Mouse (Mus musculus) splenic B cell, adult 2 months (primary cell): Measurements from ENCODE around the gene Otud1.
A peak's percentile ranks its signal among the peaks of the same experiment; 100 is the strongest.

Source experiments
- DNase-seq: peaks from one replicate; pipeline ENCODE4 v3.0.0-alpha.2; 2011; ENCODE audit warnings: low read depth, low spot score
- H3K27me3 ChIP-seq: 2 replicates; pipeline ENCODE4 v1.6.1; 2012; ENCODE audit warnings: mild to moderate bottlenecking, low read length, moderate library complexity, mixed read lengths; ENCODE audit not compliant: control insufficient read depth, poor library complexity, insufficient read depth, severe bottlenecking
- H3K36me3 ChIP-seq: 2 replicates; pipeline ENCODE4 v1.6.1; 2012; ENCODE audit warnings: mild to moderate bottlenecking, low read length, moderate library complexity, mixed read lengths; ENCODE audit not compliant: control insufficient read depth, poor library complexity, insufficient read depth, severe bottlenecking

Gene Otud1

DNA sequence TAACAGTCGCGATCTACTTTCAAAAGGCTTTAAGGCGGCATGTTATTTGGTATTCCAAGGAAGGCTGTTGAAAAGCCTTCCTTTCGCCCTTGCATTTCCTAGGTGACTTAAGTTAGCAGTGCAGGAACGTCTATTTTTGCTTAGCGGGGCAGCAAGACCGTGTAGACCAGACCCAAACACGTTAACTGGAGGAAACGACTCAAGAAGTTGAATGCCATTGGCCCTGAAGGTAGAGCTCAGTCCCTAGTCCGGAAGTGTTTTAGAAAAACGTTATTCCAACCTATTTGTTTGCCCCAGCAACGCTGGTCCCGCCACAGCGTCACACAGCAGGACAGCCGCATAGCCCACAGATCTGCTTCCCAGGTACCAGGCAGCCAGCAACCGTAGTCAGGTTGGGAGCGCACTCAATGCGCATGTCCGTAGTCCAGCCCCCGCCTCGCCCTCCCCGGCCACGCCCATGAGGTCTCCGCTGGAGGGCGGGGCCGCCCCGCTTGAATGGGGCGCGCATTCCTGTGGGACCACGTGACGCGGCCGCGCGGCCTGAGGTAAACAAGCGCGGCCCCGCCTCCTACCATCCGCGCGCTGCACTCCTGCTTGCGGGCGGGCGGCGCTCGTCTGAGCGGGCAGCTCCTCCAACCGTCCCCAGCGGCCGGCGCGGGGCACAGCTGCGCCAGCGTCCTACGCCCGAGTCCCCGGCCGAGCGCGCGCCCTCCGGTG, at the start of gene Otud1:
Gene Otud1 (plus strand): TSS at position 595 of the 717 bp plus-strand sequence.
- Histone ChIP-seq H3K36me3 (0 out of 2 replicates have a peak, but pooled peaks cover 1% of the 10 kb centered on the region), H3K27me3 (no peaks in the 10 kb centered on the region)
- peak; percentile 98 for DNase-seq

DNA sequence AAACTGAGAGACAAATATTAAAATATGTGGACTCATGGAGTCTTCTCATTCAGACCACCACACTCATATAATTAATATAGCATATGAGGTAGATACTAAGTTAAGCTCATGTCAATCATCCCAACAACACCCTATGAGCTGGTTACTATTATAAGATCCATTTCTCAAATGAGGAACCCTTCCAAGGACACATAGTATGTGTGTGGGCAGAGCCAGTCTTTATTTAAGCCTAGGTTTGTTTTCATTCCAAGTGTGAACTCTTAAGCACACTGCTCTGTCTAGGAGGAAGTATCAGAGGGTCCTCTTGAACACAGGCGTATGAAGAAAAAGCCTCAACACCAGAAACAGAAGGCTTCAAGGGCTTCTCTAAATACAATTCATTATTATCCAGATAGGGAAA, 49.7 kb upstream of the Otud1 start:
- no peaks in the 10 kb centered on the region for H3K36me3 ChIP-seq
- no peaks in the 10 kb centered on the region for H3K27me3 ChIP-seq
- DNase-seq, result no peak

DNA sequence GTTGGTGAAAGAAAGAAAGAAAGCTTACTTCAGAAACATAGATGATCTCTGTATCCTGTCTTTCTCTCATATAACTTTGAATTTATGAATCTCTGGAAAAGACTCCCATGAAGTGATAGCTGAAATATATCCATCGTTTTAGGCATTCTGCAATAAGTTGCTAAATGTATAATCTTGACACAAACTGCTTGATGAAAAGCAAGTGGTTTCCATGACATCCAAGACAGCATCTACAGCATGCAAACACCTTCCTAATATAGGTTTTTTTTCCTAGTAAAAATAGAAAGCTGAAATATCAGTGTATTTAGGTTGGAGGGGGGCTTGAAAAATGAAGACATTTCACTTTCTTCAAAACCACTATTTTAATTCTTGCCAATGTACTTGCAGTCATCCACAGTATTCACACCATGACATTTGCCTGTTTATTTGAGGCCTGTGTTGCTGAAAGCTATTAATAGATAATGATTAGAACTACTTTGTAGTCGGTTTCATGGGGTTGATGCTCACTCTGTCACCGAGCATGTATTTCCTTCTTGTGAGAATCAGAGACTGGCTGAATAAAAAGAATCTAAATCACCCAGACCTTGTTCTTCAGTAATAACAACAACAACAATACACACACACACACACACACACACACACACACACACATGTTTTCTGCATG, 49.0 kb upstream of the Otud1 start:
- no peak for DNase-seq
- no peaks in the 10 kb centered on the region for H3K36me3 ChIP-seq
- H3K27me3 ChIP-seq, result no peaks in the 10 kb centered on the region

DNA sequence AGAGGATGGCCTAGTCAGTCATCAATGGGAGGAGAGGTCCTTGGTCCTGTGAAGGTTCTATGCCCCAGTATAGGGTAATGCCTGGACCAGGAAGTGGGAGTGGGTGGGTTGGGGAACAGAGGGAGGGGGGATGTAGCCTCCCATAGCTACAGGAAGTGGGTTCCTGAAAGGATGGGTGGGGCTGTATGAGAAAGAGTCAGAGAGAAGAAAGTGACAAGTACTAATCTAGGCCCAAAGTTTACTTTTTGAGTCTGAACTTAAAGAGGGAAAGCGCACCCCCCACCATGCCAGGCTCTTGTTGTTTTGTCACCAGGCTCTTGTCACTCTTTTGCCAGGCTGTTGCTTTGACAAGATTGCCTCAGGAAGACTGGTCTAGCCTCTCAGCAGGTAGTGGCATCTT, 35.5 kb upstream of the Otud1 start:
- no peaks in the 10 kb centered on the region for H3K27me3 ChIP-seq
- H3K36me3 ChIP-seq, result no peaks in the 10 kb centered on the region
- no peak for DNase-seq

DNA sequence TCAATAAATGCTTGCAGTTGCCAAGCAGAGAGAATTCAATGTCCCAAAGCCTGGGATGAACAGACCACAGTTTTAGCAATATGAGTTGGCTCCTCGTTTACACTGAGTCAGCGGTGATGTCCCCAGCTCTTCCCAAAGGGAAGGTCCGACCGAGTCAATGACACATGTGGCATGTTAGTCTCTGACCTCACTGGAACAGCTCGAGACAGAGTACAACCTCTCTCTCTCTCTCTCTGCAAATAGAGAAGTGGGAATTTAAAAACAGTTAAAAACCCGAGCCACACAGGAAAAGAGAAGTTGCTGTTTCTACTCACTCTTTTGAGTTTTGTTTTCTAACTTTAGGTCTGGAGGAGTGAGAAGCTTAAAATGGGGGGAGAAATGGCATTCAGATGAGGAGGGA, 30.5 kb upstream of the Otud1 start:
- peak; percentile 62 for DNase-seq
- H3K36me3 ChIP-seq, result no peaks in the 10 kb centered on the region
- H3K27me3 ChIP-seq, result no peaks in the 10 kb centered on the region

DNA sequence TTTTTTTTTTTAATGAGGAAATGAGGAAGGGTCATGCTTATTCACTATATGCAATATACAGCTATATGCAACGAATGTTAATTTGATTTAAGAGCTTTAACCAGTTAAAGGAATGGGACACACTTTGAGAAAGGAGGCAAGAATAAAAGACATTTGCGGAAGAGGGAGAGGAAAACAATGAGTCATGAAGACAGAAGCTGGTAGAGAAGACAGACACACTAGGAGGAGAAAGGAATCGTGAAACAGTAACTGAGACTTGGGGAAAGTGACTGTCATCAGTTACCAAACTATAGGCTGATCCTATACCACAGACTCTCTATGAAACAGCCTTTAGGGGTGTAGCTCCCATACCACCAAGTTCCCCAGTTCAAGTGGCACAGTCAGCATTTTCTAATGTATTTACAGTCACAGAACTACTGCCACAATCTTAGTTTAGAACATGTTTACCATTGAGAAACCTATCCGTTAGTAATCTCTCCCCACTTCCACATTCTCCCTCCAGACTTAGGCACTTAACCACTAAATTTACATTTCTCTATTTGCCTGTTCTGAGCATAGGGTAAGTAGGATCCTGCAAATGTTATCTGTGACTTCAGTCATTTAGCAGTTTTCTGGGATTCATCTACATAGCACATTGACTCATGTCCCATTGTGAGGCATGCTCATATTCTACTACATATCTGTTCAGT, 29.5 kb upstream of the Otud1 start:
- Histone ChIP-seq H3K36me3 (no peaks in the 10 kb centered on the region), H3K27me3 (no peaks in the 10 kb centered on the region)
- peak; percentile 40 for DNase-seq

DNA sequence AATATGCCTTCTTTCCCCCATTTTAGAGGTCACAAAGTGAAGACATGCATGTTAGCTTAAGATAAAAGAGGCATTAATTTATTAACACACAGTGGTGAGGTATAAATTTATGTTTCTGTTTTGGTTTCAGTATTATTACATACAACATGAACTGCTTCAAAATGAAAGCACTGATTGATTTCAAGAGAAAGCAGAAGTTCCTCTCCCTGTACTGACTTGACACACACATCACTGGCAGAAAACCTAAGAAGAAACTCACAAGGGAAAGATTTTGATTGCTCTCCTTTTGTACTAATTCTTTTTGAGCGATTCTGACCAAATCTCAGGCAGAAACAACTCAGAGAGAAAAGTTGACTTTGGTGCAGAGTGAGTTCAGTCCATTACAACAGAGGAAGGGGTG, 27.0 kb upstream of the Otud1 start:
- DNase-seq, result peak; percentile 68
- Histone ChIP-seq H3K27me3 (no peaks in the 10 kb centered on the region), H3K36me3 (no peaks in the 10 kb centered on the region)

DNA sequence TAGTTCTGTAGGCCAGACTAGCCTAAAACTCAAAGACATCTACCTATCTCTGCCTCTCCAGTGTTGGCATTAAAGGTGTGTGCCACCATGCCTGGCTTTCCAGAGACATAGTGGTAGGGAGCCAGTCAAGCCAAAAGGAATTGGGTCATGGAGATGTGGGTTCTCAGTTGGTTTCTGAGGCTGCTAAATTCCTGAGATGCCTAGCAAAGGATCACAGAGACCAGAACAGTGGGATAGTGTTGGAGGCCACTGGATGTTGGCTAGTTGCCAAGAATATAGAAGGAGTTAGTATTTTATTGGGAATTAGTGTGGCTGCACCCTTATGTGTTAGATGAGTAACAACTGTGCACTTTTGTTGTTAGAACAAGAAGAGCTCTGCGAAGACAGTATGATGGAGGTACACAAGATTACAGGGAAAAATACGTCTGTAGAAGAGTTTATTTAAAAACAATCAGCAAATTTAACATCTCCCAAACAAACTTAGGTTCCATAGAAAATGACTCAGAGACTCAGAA, 24.1 kb upstream of the Otud1 start:
- Histone ChIP-seq H3K27me3 (no peaks in the 10 kb centered on the region), H3K36me3 (no peaks in the 10 kb centered on the region)
- no peak for DNase-seq

DNA sequence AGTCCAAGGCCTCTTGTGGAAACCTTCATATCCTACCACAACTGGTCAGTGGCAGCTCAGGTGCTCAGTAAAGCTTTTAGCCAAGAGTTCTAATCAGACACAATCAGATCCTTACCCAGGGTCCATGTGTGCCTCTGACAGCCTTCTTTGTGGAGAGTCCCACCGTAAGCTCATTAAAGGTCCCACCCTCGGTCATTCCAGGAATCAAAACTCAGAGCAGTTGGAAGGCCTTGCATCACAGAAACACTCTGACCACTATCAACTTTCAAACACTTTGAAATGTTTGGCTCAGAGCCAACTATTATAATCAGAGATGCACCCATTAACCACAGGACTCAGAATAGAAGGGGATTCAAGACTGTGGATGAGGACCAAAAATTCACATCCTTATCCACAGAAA, 12.4 kb upstream of the Otud1 start:
- no peak for DNase-seq
- Histone ChIP-seq H3K36me3 (no peaks in the 10 kb centered on the region), H3K27me3 (no peaks in the 10 kb centered on the region)

DNA sequence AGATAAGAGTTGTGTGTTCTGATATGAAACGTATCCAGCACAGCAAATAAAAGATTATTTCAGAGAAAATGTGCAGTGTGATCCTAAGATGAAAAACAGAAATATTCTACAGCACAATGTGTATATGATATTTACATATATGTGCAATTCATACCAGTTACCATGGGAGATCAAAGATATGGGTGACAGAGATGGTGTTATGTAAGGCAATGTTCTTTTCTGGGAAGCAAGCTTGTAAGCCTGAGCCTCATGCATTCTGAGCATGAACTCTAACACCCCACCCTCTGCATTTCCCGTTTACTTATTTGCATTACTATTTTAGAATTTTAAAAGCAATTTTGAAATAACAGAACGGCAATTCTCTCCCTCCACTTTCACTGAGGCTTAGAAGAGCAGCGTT, 11.4 kb upstream of the Otud1 start:
- Histone ChIP-seq H3K27me3 (no peaks in the 10 kb centered on the region), H3K36me3 (no peaks in the 10 kb centered on the region)
- no peak for DNase-seq

DNA sequence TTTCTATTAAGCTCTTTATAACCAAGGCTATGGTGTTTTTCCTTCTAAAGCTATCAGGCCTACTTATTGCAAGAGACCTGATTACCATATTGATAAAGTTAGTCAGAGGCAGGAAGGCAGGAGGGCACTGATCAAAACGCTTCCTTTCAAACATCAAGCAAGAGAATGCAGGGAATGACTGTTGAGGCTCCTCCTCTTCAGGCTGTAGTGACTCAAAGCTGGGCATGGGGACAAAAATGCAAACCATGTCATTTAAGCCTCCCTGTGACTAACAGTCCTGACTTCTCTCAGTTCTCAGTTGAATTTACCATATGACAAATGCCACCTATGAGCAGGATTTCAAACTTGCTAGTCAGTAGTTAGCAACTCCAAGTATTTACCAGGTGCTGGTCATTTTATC, 10.6 kb upstream of the Otud1 start:
- Histone ChIP-seq H3K27me3 (no peaks in the 10 kb centered on the region), H3K36me3 (no peaks in the 10 kb centered on the region)
- DNase-seq, result no peak

DNA sequence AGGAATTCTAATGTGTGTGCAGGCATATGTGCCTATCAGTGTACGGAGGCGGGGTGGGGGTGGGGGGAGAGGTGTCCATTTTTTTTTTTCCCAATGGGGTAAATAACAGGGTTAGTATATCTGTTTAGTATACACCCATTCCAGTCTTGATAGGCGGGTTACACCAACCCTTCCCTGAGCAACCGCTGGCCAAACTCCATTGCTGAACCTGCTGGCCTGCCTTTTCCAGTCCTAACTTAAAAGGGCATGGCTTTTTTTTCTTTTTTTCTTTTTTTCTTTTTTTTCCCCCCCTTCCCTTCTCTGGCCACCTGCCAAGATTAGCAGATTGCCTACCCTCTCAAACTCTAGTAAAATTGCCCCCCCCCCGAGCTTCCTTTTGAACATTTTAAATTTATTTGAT, 1.1 kb upstream of the Otud1 start:
- Histone ChIP-seq H3K36me3 (0 out of 2 replicates have a peak, but pooled peaks cover 1% of the 10 kb centered on the region), H3K27me3 (no peaks in the 10 kb centered on the region)
- no peak for DNase-seq

DNA sequence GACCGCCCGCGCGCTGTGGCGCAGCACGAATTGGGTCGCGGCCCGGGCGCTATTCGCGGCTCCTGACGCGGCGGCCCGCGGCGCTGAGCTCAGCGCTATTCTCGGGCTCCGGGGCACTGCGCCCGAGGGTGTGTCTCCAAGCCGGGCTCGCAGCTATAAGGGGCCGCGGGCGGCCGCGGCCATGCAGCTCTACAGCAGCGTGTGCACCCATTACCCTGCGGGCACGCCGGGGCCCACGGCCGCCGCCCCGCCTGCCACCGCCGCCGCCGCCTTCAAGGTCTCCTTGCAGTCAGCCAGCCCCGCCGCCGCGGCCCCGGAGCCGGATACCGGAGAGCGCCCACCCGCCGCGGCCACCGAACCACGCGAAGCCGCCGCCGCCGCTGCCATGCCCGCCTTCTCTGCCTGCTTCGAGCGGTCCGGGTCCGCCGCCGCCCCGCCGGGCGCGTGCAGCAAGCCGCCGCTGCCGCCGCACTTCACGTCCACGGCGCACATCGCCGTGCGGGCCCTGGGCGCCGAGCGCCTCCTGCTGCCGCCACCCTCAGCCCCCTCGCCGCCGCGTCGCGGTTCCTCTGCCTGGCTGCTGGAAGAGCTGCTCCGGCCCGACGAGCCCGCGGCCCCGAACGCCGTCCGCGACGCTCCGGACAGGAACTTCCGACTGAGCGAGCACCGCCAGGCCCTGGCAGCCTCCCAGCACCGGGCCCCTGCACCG, 483 bp downstream of the Otud1 start:
- Histone ChIP-seq H3K27me3 (no peaks in the 10 kb centered on the region), H3K36me3 (0 out of 2 replicates have a peak, but pooled peaks cover 1% of the 10 kb centered on the region)
- DNase-seq, result peak; percentile 76

DNA sequence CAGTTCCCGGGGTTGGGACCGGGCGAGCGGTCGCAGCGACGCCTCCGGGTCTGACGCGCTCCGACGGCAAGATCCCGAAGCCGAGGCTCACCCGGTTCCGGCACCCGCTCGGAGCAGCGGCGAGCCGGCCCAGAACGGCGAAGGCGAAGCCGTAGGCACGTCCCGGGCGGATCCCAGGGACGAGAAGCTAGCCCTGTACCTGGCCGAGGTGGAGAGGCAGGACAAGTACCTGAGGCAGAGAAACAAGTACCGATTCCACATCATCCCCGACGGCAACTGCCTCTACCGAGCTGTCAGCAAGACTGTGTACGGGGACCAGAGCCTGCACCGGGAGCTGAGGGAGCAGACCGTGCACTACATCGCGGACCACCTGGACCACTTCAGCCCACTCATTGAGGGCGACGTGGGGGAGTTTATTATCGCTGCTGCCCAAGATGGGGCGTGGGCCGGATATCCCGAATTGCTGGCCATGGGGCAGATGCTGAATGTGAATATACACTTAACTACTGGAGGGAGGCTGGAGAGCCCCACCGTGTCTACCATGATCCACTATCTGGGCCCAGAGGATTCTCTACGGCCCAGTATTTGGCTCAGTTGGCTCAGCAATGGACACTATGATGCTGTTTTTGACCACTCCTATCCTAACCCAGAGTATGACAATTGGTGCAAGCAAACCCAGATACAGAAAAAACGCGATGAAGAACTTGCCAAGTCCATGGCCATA, 1.3 kb downstream of the Otud1 start:
- H3K36me3 ChIP-seq, result 0 out of 2 replicates have a peak, but pooled peaks cover 1% of the 10 kb centered on the region
- no peaks in the 10 kb centered on the region for H3K27me3 ChIP-seq
- DNase-seq, result peak; percentile 51
